Mouse (Mus musculus): ENCODE data around the gene Mcidas. TPM values are rescaled to one million over a fixed set of nuclear protein-coding genes. Genes with fewer than 3 reads are reported as not detected.
A peak's percentile ranks its signal among the peaks of the same experiment; 100 is the strongest.

Gene Mcidas
- polyA plus RNA-seq, 1 experiment, result not detected

- Histone ChIP-seq H3K36me3 (ENCODE audit: control insufficient read depth, insufficient read depth) (no peaks in the 10 kb centered on the region), H3ac (ENCODE audit: control insufficient read depth, insufficient read length) (no peak within 1 kb of the TSS), H3K4me3 (peak within 1 kb of the TSS; percentile 51), H3K27me3 (ENCODE audit: control insufficient read depth, insufficient read depth, insufficient read length) (no peaks in the 10 kb centered on the region), H3K79me2 (ENCODE audit: control insufficient read depth, insufficient read depth) (peaks cover 29% of the 10 kb centered on the region), H3K4me2 (ENCODE audit: low read depth) (peak within 1 kb of the TSS; percentile 91)
- no peak for TF ChIP-seq REST (IDR thresholded peaks at IDR 0.05; ENCODE audit: insufficient read depth, insufficient read length)
- peak; percentile 35 for TF ChIP-seq POLR2A (IDR thresholded peaks at IDR 0.05; ENCODE audit: insufficient read length, low read depth)
Observed at GRCm38 (mm10) chr13:113046211-113046883, 52.7 kb downstream of the Mcidas start, which contains the start of gene Gpx8. Gene Gpx8, minus strand, starts transcription at chr13:113046410.

- TF ChIP-seq E2F4 (IDR thresholded peaks at IDR 0.05; ENCODE audit: insufficient read depth) (no peak), REST (IDR thresholded peaks at IDR 0.05; ENCODE audit: insufficient read depth, insufficient read length) (no peak), SRF (IDR thresholded peaks at IDR 0.05; ENCODE audit: control insufficient read depth, insufficient read length, low read depth) (no peak), TCF12 (IDR thresholded peaks at IDR 0.05; ENCODE audit: insufficient read depth, poor library complexity, severe bottlenecking) (no peak), TCF3 (IDR thresholded peaks at IDR 0.05; ENCODE audit: insufficient read length, low read depth) (no peak), MYOD1 (IDR thresholded peaks at IDR 0.05; ENCODE audit: control insufficient read depth in 1 of 3, insufficient read length in 2 of 3, low read depth in 2 of 3) (no peak)
- no peaks in the 10 kb centered on the region for H3K27me3 ChIP-seq (ENCODE audit: control insufficient read depth, insufficient read depth, insufficient read length)
- peaks cover 29% of the 10 kb centered on the region for H3K79me2 ChIP-seq (ENCODE audit: control insufficient read depth, insufficient read depth)
- no peaks in the 10 kb centered on the region for H3K36me3 ChIP-seq (ENCODE audit: control insufficient read depth, insufficient read depth)
- H3ac ChIP-seq (ENCODE audit: control insufficient read depth, insufficient read length), result no peak overlapping the region
- peak overlapping the region; percentile 91 for H3K4me2 ChIP-seq (ENCODE audit: low read depth)
- H3K4me3 ChIP-seq, result peak overlapping the region; percentile 51
Observed at GRCm38 (mm10) chr13:113047018-113047417, 53.4 kb downstream of the Mcidas start.

GRCm38 (mm10) chr13:113047647-113048046, 54.0 kb downstream of the Mcidas start:
- H3K4me2 ChIP-seq (ENCODE audit: low read depth), result no peak overlapping the region
- H3K27me3 ChIP-seq (ENCODE audit: control insufficient read depth, insufficient read depth, insufficient read length), result no peaks in the 10 kb centered on the region
- H3K36me3 ChIP-seq (ENCODE audit: control insufficient read depth, insufficient read depth), result no peaks in the 10 kb centered on the region
- peaks cover 29% of the 10 kb centered on the region for H3K79me2 ChIP-seq (ENCODE audit: control insufficient read depth, insufficient read depth)
- no peak overlapping the region for H3K4me3 ChIP-seq
- TF ChIP-seq CEBPB (IDR thresholded peaks at IDR 0.05; ENCODE audit: insufficient read depth, poor library complexity, severe bottlenecking) (no peak), E2F4 (IDR thresholded peaks at IDR 0.05; ENCODE audit: insufficient read depth) (no peak)
- H3ac ChIP-seq (ENCODE audit: control insufficient read depth, insufficient read length), result no peak overlapping the region

Other genes with a start within 250 kb of the Mcidas start
- gene Plpp1, start 193.1 kb upstream of the Mcidas start, polyA plus RNA-seq (2012; fragmentation: generic; extraction: Trizol), result 133 TPM
- 12.6 TPM for gene Mtrex, start 66.4 kb upstream of the Mcidas start, polyA plus RNA-seq (2012; fragmentation: generic; extraction: Trizol)
- 10.4 TPM for gene Dhx29, start 66.4 kb upstream of the Mcidas start, polyA plus RNA-seq (2012; fragmentation: generic; extraction: Trizol)
- 1.4 TPM for gene Ccno, start 6.0 kb upstream of the Mcidas start, polyA plus RNA-seq (2012; fragmentation: generic; extraction: Trizol)
- not detected for gene Cdc20b, start 41.3 kb downstream of the Mcidas start, polyA plus RNA-seq (2012; fragmentation: generic; extraction: Trizol)
- 68.8 TPM for gene Gpx8, start 52.6 kb downstream of the Mcidas start, polyA plus RNA-seq (2012; fragmentation: generic; extraction: Trizol)
- gene Gzma, start 107.1 kb downstream of the Mcidas start, polyA plus RNA-seq (2012; fragmentation: generic; extraction: Trizol), result not detected
- not detected for gene Esm1, start 215.8 kb downstream of the Mcidas start, polyA plus RNA-seq (2012; fragmentation: generic; extraction: Trizol)
- not detected for gene Gzmk, start 232.1 kb downstream of the Mcidas start, polyA plus RNA-seq (2012; fragmentation: generic; extraction: Trizol)

All from myocyte (in vitro differentiated cells).